Mouse (Mus musculus) left cerebral cortex, postnatal 4 days (tissue): ENCODE data around the gene Ncoa6. TPM values are rescaled to one million over a fixed set of nuclear protein-coding genes. Genes with fewer than 3 reads are reported as not detected.
A peak's percentile ranks its signal among the peaks of the same experiment; 100 is the strongest.

Experiments
- DNase-seq: peaks from one replicate; pipeline ENCODE4 v3.0.0-alpha.2; 2022
- intact Hi-C: fragments of 180-260 bp; cut with DNase I; formaldehyde crosslinking; loops from one replicate; pipeline ENCODE4 v1.15.1; 2025
- microRNA-seq: library from miRNA; unstranded; fragments of <30 nt; microRNA quantifications from one replicate; pipeline ENCODE4 v1.2.0, GENCODE M21; 2022
- total RNA-seq, 2 experiments: library from RNA; stranded (reverse); gene quantifications; 2 replicates each; pipeline ENCODE4 v1.2.3; 2021

Gene Ncoa6
- total RNA-seq, 2 experiments from 2014 or later = 99.3 to 99.9 TPM

DNA sequence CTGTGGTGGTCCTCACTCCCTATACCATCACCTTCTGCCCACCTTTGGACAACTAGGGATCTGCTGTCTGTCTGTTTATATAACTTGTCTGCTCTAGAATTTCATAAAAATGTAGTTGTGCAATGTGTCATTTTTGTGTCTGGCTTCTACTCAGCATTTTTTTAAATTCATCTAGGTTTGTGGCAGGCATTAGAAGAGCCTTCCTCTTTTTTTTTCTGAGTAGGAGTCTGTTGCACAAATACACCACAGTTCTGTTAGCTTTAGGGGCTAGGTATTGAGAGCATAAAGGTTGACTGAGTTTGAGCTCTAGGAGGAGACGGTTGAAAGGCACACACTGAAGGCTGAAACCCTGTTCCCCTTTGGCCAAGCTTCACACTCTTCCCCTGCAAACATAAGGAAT is 100.4 kb downstream of the Ncoa6 start:
- DNase-seq = no peak
- intact Hi-C loops = no loop called here

DNA sequence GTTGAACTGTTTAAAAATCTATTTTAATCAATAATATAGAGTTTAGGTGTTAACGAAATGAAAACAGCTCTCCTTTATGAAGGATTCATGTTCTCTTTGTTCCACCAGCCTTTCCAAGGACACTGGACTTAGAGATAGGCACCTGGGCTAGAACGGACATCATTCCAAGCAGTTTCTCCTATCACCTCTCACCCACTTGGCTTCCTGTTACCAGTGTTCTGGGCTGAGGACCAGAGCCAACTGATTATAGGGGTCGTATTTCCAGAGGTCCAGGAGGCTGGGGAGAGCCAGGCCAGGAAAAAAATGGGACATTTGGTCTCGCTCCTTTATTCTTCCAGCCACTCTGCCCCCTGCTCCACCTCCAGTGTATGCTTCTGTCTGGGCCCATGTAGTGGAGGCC is 101.2 kb downstream of the Ncoa6 start:
- intact Hi-C loops = no loop called here
- no peak for DNase-seq

DNA sequence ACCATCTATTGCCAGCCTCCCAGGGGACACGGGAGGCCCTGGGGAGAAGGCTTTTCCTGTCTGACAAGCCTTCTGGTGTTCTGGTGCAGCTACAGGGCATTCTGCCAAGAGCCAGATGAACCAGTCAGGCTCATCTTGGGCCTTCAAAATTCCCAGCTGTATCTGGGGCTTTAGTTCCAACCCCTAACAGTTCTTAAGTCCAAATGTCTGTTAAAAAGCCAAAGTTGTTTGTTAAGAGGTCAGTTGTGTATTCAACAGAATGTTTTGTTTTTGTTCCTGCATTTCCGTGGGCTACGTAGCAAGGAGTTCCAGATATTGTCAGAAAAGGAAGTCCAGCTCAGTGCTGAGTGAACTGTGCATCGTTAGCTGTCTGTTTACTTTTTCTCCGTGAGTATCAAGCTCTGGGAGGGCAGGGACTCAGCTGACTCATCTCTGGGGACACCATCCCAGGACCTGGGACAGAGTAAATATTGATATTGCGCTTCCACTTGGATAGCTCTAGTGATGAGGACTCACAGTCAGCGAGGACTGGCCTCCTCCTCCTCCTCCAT is 104.3 kb downstream of the Ncoa6 start:
- intact Hi-C loops = no loop called here
- peak; percentile 74 for DNase-seq

DNA sequence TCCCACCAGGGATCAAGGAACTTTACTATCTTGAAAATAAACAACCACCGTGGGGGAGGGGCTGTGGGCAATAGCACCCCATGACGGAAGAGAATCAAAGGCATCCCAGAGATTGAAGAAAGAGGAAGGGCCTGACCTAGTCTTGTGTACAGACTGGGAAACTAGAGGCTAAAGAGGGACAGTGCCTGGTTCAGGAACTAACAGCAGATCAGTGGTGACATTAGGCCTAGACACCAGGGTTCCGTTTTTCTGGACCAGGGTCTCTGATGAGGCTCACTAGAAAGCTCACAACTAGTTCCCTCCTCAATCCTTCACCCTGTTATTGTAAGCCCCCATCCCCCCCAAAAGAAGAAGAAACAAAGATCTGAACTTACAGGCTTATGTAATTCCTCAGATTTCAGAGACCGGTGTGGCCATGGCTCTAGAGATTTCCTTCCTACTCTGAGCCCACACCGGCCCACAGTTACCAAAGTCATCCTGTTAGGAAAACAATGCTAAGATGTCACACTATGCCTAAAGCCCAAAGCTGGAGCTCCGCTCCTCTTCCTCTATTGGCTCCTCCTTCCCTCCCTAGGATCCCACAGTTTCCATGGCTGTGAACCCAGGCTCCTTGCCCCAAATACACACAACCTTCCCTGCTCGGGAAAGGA is 105.9 kb downstream of the Ncoa6 start:
- intact Hi-C loops = no loop called here

DNA sequence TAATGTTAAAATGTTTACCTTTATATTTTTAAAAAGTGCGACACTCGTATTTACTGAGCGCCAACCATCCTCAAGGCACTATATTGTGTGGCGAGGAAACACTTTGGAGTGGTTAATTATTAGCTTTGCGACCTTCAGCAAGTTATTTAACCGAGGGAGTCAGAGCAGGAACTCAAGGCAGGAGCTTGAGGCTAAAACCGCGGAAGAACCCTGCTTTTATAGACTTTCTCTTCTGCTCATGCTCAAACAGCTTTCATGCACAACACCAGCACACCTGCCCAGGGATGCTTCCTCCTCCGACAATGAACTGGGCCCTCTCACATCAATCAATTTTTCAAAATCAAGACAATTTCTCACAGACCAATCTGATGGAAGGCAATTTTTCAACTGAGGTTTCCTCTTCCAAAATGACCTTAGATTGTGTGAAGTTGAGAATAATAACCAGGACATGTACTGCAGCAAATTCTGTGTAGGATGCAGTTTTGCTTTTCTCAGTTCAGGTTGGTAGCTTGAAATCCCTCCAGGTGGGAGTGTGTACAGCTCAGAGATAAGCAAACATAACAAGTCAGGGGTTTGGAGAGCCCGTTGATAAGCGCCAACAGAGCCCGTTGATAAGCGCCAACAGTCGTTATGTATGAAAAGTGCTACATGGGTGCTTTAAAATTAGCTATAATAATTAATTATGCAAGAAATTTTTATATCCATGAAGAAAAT is 115.9 kb downstream of the Ncoa6 start:
- intact Hi-C loops = no loop called here
- no peak for DNase-seq

More for the DNA sequence above, 105.9 kb downstream of the Ncoa6 start:
- no peak for DNase-seq

DNA sequence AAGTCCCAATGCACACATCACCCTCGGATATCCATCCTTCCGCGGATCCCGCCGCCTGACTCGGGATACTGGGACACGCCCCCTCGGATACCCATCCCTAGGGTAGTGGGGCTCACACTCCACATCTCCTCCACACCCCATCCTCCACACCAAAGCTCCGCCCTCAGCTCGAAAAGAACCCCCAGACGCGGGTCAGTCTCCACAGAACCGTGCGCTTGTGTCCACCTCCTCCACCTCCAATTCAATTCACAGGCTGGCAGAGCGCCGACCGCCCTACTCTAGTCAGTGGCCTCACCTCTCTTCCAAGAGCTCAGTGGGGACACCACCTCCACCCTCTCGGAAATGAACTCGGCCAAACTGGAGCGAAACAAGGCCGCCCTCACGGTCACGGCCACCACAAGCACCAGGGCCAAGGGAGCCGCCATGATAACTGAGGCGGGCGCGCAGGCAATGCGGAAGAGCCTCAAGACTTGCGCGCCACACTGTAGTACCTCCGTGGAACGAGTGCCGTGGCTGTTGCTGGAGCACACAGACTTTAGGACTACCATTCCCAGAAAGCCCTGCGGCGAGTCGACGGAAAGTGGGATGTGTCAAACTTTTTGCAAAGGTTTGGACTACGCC is 116.6 kb downstream of the Ncoa6 start, which contains the start of gene Pigu:
TSS of gene Pigu (minus strand) at position 460 of the 621 bp plus-strand sequence.
- DNase-seq = peak; percentile 96
- intact Hi-C loops = no loop called here

DNA sequence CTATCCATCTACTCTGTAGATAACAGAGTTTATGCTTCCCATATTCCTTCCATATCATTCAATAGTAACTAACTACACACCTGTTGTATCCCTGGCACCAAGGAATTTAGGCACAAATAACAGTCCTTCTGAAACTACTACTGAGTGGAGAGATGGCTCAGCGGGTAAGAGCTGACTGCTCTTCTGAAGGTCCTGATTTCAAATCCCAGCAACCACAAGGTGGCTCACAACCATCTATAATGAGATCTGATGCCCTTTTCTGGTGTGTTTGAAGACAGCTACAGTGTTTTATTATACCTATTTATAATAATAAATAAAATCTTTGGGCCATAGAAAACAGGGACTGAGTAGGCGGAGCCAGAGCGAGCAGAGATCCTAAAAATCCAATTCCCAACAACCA is 119.3 kb downstream of the Ncoa6 start:
- intact Hi-C loops = no loop called here
- no peak for DNase-seq

DNA sequence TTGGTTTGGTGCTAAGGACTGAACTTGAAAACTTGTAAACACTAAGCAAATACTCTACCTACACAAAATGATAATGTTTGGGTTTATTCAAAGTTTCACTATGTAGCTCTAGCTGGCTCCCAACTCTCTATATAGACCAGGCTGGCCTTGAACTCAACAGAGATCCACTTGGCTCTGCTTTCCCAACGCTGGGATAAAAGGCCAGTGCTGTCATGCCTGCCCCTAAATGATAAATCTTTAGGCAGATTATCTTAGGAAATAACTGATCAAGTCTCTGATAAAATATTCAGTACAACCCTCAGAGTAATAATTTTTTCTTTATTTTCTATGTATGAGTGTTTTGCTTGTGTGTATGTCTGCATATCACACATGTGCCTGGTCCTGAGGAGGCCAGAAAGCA is 127.0 kb downstream of the Ncoa6 start:
- intact Hi-C loops = no loop called here
- DNase-seq = no peak

Small RNA genes lying within 50 kb of the gene (microRNA-seq; reads per million reads assigned to microRNA genes)
- not detected for gene Mir695

Other genes with a start within 250 kb of the Ncoa6 start
- gene Dynlrb1, start 237.4 kb downstream of the Ncoa6 start, total RNA-seq = 100 to 1,000 TPM; 348 to 360 TPM
- gene Map1lc3a, start 197.6 kb downstream of the Ncoa6 start, total RNA-seq = 100 to 1,000 TPM; 362 to 374 TPM
- gene Pigu, start 116.5 kb downstream of the Ncoa6 start, total RNA-seq = 10 to 100 TPM; 34.6 to 38.6 TPM
- 100 to 1,000 TPM; 155 to 158 TPM for gene Trp53inp2, start 92.8 kb downstream of the Ncoa6 start, total RNA-seq
- 10 to 100 TPM; 26.3 to 27.6 TPM for gene Acss2, start 44.1 kb upstream of the Ncoa6 start, total RNA-seq
- gene Ggt7, start 44.3 kb upstream of the Ncoa6 start, total RNA-seq = 10 to 100 TPM; 71.6 to 78.0 TPM
- 10 to 100 TPM in 1 of 2 experiments, 1 to 10 TPM in 1; 9.4 to 11.9 TPM for gene Gss, start 118.9 kb upstream of the Ncoa6 start, total RNA-seq
- 1 to 10 TPM; 1.2 to 3.6 TPM for gene Myh7b, start 137.3 kb upstream of the Ncoa6 start, total RNA-seq
- 100 to 1,000 TPM; 143 to 144 TPM for gene Trpc4ap, start 218.5 kb upstream of the Ncoa6 start, total RNA-seq